Mouse (Mus musculus): ENCODE measurements around the gene Pcyox1. TPM values are rescaled to one million over a fixed set of nuclear protein-coding genes. Genes with fewer than 3 reads are reported as not detected.
"Not testable (repeated sequence)": the region's sequence is repeated elsewhere in the genome, so short reads cannot be mapped to it uniquely, and the experiment has no call there.

Gene Pcyox1
- polyA plus RNA-seq, 1 experiment from 2014 or later = 79.8 TPM

- peaks cover 27% of the 10 kb centered on the region for H3K36me3 ChIP-seq
- no peak overlapping the region for H3K9ac ChIP-seq
- H3K9me3 ChIP-seq = no peaks in the 10 kb centered on the region
- 84% methylated on average over 17 of the region's 17 CpGs for WGBS
- H3K4me2 ChIP-seq (replicated peaks) = no peak overlapping the region
- ATAC-seq = no peak
- H3K4me3 ChIP-seq (replicated peaks) = no peak overlapping the region
- no peaks in the 10 kb centered on the region for H3K27me3 ChIP-seq (replicated peaks)
- H3K27ac ChIP-seq = no peak overlapping the region
- H3K4me1 ChIP-seq (replicated peaks) = peaks cover 12% of the 10 kb centered on the region
These were observed 2.8 kb downstream of the Pcyox1 start for GRCm38 (mm10) chr6:86394078-86394720.

- Histone ChIP-seq H3K9ac (no peak overlapping the region), H3K27ac (no peak overlapping the region), H3K4me1 (replicated peaks) (peaks cover 12% of the 10 kb centered on the region), H3K4me3 (replicated peaks) (no peak overlapping the region), H3K9me3 (no peaks in the 10 kb centered on the region), H3K36me3 (peaks cover 36% of the 10 kb centered on the region), H3K27me3 (replicated peaks) (no peaks in the 10 kb centered on the region), H3K4me2 (replicated peaks) (no peak overlapping the region)
- 97% methylated on average over 1 of the region's 1 CpGs for WGBS
- ATAC-seq = no peak
These were observed 3.8 kb downstream of the Pcyox1 start for GRCm38 (mm10) chr6:86393187-86393586.

- no peak overlapping the region for H3K4me2 ChIP-seq (replicated peaks)
- H3K36me3 ChIP-seq = peaks cover 41% of the 10 kb centered on the region
- H3K9ac ChIP-seq = no peak overlapping the region
- H3K4me3 ChIP-seq (replicated peaks) = no peak overlapping the region
- H3K9me3 ChIP-seq = no peaks in the 10 kb centered on the region
- peaks cover 6% of the 10 kb centered on the region; the same call in 1 of the 2 replicates for H3K4me1 ChIP-seq (replicated peaks)
- H3K27me3 ChIP-seq (replicated peaks) = no peaks in the 10 kb centered on the region
- ATAC-seq = no peak
- 87% methylated on average over 5 of the region's 5 CpGs for WGBS
- no peak overlapping the region for H3K27ac ChIP-seq
These were observed 5.6 kb downstream of the Pcyox1 start for GRCm38 (mm10) chr6:86391326-86391725.

- H3K9ac ChIP-seq = no peak overlapping the region
- H3K4me2 ChIP-seq (replicated peaks) = no peak overlapping the region
- H3K36me3 ChIP-seq = peaks cover 41% of the 10 kb centered on the region
- H3K4me1 ChIP-seq (replicated peaks) = no peaks in the 10 kb centered on the region
- H3K9me3 ChIP-seq = no peaks in the 10 kb centered on the region
- H3K27me3 ChIP-seq (replicated peaks) = no peaks in the 10 kb centered on the region
- no peak overlapping the region for H3K27ac ChIP-seq
- no peak for ATAC-seq
- no peak overlapping the region for H3K4me3 ChIP-seq (replicated peaks)
- 79% methylated on average over 18 of the region's 18 CpGs for WGBS
These were observed 8.5 kb downstream of the Pcyox1 start for GRCm38 (mm10) chr6:86388461-86388860.

GRCm38 (mm10) chr6:86387313-86387712, 9.6 kb downstream of the Pcyox1 start:
- Histone ChIP-seq H3K9me3 (no peaks in the 10 kb centered on the region), H3K27ac (no peak overlapping the region), H3K36me3 (peaks cover 39% of the 10 kb centered on the region), H3K4me1 (replicated peaks) (no peaks in the 10 kb centered on the region), H3K4me2 (replicated peaks) (no peak overlapping the region), H3K27me3 (replicated peaks) (no peaks in the 10 kb centered on the region), H3K9ac (no peak overlapping the region), H3K4me3 (replicated peaks) (no peak overlapping the region)
- ATAC-seq = no peak
- WGBS = 86% methylated on average over 12 of the region's 12 CpGs

GRCm38 (mm10) chr6:86385362-86386104, 11.4 kb downstream of the Pcyox1 start:
- Histone ChIP-seq H3K4me2 (replicated peaks) (no peak overlapping the region), H3K36me3 (peaks cover 23% of the 10 kb centered on the region), H3K9ac (no peak overlapping the region), H3K4me1 (replicated peaks) (no peaks in the 10 kb centered on the region), H3K27ac (no peak overlapping the region), H3K9me3 (no peaks in the 10 kb centered on the region), H3K4me3 (replicated peaks) (no peak overlapping the region), H3K27me3 (replicated peaks) (no peaks in the 10 kb centered on the region)
- peak; percentile 25; the same call in 1 of the 2 replicates for ATAC-seq
- 83% methylated on average over 5 of the region's 5 CpGs for WGBS

GRCm38 (mm10) chr6:86384692-86385091, 12.3 kb downstream of the Pcyox1 start:
- Histone ChIP-seq H3K27ac (no peak overlapping the region), H3K9ac (no peak overlapping the region), H3K36me3 (peaks cover 16% of the 10 kb centered on the region), H3K4me3 (replicated peaks) (no peak overlapping the region), H3K4me1 (replicated peaks) (no peaks in the 10 kb centered on the region), H3K9me3 (no peaks in the 10 kb centered on the region), H3K4me2 (replicated peaks) (no peak overlapping the region), H3K27me3 (replicated peaks) (no peaks in the 10 kb centered on the region)
- WGBS = 55% methylated on average over 4 of the region's 4 CpGs
- no peak for ATAC-seq

GRCm38 (mm10) chr6:86383370-86383769, 13.6 kb downstream of the Pcyox1 start:
- Histone ChIP-seq H3K27ac (no peak overlapping the region), H3K4me2 (replicated peaks) (no peak overlapping the region), H3K9me3 (no peaks in the 10 kb centered on the region), H3K4me1 (replicated peaks) (no peaks in the 10 kb centered on the region), H3K4me3 (replicated peaks) (no peak overlapping the region), H3K9ac (no peak overlapping the region), H3K27me3 (replicated peaks) (no peaks in the 10 kb centered on the region), H3K36me3 (peaks cover 11% of the 10 kb centered on the region)
- ATAC-seq = no peak
- 43% methylated on average over 16 of the region's 16 CpGs for WGBS

- Histone ChIP-seq H3K9ac (no peak overlapping the region), H3K9me3 (no peaks in the 10 kb centered on the region), H3K4me2 (replicated peaks) (no peak overlapping the region), H3K4me3 (replicated peaks) (no peak overlapping the region), H3K27ac (no peak overlapping the region), H3K4me1 (replicated peaks) (no peaks in the 10 kb centered on the region), H3K27me3 (replicated peaks) (no peaks in the 10 kb centered on the region), H3K36me3 (peaks cover 16% of the 10 kb centered on the region)
- ATAC-seq = no peak
These were observed 14.4 kb downstream of the Pcyox1 start for GRCm38 (mm10) chr6:86382551-86382950.

- not testable (repeated sequence) for H3K9me3 ChIP-seq; H3K4me3 ChIP-seq (replicated peaks); H3K27me3 ChIP-seq (replicated peaks); H3K4me1 ChIP-seq (replicated peaks); ATAC-seq; H3K27ac ChIP-seq; H3K9ac ChIP-seq; H3K4me2 ChIP-seq (replicated peaks)
- H3K36me3 ChIP-seq = peaks cover 22% of the 10 kb centered on the region
- WGBS = 75% methylated on average over 8 of the region's 8 CpGs
These were observed 16.8 kb downstream of the Pcyox1 start for GRCm38 (mm10) chr6:86380112-86380511.

GRCm38 (mm10) chr6:86378341-86378740, 18.6 kb downstream of the Pcyox1 start:
- H3K4me3 ChIP-seq (replicated peaks) = no peak overlapping the region
- H3K4me2 ChIP-seq (replicated peaks) = no peak overlapping the region
- ATAC-seq = no peak
- H3K27me3 ChIP-seq (replicated peaks) = no peaks in the 10 kb centered on the region
- H3K27ac ChIP-seq = no peak overlapping the region
- WGBS = 89% methylated on average over 3 of the region's 3 CpGs
- peaks cover 22% of the 10 kb centered on the region for H3K36me3 ChIP-seq
- no peaks in the 10 kb centered on the region for H3K9me3 ChIP-seq
- no peaks in the 10 kb centered on the region for H3K4me1 ChIP-seq (replicated peaks)
- no peak overlapping the region for H3K9ac ChIP-seq

GRCm38 (mm10) chr6:86373556-86373955, 23.4 kb downstream of the Pcyox1 start:
- Histone ChIP-seq H3K36me3 (peaks cover 18% of the 10 kb centered on the region), H3K4me1 (replicated peaks) (peaks cover 14% of the 10 kb centered on the region; the same call in 1 of the 2 replicates), H3K4me3 (replicated peaks) (no peak overlapping the region), H3K27ac (no peak overlapping the region), H3K4me2 (replicated peaks) (no peak overlapping the region), H3K9me3 (no peaks in the 10 kb centered on the region), H3K27me3 (replicated peaks) (no peaks in the 10 kb centered on the region), H3K9ac (no peak overlapping the region)
- ATAC-seq = no peak
- 94% methylated on average over 6 of the region's 6 CpGs for WGBS
